Mouse (Mus musculus): ENCODE results near the gene Hist2h3c1.
"Not testable (repeated sequence)": the region's sequence is repeated elsewhere in the genome, so short reads cannot be mapped to it uniquely, and the experiment has no call there.

Gene Hist2h3c1

DNA sequence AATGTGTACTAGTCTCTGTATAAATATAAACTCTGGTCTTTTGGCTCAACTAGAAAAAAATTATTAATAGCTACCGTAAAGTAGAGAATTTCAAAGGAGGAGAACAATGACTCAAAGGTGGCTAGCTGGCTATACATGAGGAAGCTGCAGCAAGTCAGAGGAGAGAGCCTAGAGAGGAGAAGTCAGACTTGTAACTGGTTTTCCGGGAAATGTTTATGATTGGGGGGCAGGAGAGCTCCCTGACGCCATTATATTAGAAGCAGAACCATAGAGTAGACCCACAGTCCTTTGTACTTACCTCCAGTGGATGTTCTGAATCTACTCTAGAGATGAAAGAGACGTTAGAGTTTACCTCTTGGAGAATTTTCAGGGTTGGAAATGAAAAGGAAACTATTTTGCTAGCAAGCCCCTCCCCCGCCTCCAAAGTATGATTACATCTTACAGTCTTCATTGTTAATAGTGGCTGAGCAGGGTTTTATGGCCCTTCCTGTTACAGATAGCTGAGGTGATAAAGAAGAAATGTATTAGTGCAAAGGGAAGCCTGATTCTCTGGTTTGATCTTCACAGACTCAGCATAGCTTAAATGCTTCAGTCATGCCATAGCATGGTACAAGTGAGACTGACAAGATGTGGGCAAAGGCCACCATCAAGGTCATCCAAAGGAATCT, 9.6 kb downstream of the Hist2h3c1 start:
- no peak for DNase-seq (ENCODE audit: low spot score in 2 of 2)

DNA sequence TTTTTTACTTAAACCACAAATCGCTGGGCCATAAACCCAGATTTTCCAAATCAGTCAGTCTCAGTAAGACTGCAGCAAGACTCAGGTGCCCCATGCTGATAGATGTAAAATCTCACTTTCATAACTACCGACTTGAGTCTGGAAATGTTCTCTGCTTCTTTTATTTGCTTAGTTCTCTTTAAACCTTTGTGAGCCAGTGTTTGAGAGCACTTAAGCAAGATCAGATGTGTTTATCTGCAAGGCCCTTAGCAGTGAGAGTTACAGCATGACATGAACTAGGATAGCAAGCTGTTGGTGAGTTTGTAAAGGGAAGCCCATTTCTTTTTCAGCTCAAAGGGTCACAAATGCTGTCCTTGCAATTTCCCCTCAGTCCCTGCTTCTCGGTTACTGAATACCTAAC, 10.7 kb downstream of the Hist2h3c1 start:
- no peak for DNase-seq (ENCODE audit: low spot score in 2 of 2)

DNA sequence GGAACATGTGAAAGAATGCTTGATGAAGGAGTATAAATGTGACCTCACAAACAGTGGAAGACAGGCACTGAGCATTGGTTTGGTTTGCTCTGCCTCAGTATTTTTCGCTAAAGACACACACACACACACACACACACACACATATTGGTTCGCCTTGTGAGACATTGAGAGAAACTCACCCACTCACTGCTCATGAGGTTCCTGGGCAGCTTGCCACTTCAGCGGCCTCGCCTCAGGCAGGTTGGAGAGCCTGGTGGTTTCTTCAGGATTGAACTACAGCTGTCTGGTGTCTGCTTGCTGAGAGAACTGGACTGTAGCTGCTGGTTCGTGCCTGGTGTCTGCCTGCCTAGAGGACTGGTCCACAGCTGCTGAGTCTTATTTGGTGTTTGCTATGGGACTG, 13.7 kb downstream of the Hist2h3c1 start:
- DNase-seq (ENCODE audit: low spot score in 2 of 2), result no peak

DNA sequence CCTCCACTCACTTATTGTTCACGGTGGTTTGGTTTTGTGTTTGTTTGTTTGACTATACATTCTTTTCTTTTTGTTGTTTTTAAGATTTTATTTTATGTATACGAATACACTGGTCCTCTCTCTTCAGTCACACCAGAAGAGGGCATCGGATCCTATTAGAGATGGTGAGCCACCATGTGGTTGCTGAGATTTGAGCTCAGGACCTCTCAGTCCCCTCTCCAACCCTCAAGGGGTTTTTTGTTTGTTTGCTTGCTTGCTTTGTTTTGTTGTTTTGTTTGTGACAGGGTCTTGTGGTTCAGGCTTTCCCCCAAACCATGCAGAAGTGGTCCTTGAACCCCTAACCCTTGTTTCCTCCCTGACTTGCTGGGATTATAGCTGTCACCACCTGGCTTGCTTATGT, 15.1 kb downstream of the Hist2h3c1 start:
- DNase-seq (ENCODE audit: low spot score in 2 of 2), result no peak

DNA sequence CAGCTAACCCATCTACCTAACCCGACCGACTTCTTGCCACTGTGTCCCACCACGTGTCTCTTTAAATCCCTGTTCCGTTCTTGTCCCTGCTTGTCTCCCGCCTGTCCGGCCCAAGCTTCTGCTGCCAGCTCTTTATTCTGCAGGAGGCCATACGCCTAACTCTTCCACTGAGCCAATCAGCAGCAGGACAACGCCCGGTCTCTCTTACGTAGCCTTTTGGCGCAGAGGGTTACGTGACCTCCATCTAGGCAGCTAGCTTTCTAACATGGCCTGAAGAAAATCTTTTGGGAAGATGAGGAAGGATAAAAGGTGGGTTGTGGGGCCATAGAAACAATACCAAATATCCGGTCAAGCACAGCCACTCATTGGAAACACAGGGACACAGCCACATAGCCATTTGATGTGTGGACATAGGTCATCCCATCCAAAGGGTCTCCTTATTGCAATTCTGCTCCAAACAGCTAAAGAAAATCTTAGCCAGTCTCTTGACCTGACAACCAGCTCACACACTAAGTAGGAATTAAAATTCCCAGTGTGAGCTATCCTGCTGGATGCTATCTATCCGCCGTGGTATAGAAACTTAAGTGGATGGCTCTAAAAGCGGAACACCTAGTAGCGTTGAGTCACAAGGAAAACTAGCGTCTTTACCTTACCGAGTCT, 15.9 kb downstream of the Hist2h3c1 start:
- peak; percentile 81 to 86 for DNase-seq (ENCODE audit: low spot score in 2 of 2)

DNA sequence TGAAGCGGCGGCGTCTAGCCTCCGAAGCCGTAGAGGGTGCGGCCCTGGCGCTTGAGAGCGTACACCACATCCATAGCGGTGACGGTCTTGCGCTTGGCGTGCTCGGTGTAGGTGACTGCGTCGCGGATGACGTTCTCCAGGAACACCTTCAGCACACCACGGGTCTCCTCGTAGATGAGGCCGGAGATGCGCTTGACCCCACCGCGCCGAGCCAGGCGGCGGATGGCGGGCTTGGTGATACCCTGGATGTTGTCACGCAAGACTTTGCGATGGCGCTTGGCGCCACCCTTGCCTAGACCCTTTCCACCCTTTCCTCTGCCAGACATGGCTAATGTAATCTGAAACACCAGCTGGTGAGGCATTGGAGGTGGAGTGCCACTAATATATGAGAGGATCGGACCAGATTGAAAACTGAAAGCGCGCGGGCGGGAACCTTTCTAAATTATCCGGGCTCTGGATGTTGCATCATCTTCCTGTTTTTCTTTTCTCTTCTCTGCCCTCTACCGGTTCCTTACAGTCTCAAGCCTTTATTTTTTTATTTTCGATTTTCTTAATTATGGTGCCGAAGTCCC, 16.6 kb downstream of the Hist2h3c1 start, which contains the start of gene Hist2h4:
Gene Hist2h4, minus strand, starts transcription at position 333 of the 572 bp plus-strand sequence.
- peak; percentile 94 to 97 for DNase-seq (ENCODE audit: low spot score in 2 of 2)

DNA sequence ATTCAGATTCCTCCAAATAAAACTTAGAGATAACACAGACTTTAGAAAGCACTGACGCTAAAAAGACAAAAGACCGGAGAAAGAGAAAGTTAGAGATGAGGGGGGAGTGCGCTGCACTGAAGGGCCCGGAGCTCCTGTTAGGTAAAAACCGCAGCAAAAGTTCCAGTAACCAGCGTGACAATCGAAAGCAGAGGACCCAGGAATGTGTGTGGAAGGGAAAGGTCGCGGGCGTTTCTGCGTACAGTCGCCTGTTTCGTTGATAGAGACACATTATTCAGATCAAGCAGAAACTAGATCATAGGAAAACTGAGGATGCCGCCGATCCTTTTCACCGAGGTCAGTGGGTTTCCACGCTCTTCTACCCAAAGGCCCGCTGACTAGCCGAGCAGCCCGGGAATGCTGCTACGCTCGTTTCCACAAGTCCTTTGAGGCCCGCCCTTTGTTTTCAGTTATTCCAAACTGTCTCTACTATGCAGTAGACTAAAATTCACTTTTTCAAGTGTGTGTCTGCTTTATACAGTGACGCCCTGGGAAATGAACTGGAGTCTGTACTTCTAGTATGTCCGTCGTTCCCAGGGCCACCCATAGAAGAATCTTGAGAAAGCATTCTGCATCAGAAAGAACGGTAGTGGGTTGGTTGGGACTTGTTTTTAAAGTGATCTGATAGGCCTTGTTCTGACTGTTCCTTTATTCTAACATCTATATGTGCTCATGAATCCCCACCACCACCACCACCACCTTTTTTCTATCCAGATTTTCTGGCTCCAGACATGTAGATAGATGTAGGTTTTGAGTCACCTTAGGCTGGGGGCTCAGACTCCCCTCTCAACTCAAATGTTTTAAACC, 17.3 kb downstream of the Hist2h3c1 start:
- peak in 1 of 2 experiments; percentile 36 for DNase-seq (ENCODE audit: low spot score in 2 of 2)

DNA sequence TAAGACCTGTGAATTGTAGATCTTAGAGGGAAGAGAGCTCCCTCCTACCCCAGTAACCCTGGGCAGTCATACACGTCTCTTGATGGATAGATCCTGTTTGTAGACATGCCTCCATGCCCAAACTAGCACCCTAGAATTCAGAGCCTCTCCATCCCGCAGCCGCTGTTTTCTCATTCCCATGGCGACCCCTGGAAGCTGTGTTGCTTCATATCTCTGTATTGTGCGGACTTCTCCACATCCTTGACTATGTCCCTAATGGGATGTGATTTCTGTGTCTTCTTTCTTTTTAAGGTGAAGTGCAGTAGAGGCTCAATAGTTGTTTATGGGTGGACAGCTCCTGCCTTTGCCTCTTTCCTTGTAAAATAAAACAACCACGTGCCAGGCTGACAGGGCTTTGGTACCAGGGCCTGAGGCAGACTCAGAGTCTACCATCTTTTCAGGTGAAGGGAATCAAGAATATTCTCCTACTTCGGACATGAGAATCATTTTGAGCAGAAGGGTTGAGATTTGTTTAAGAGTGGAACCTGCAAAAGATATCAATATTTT, 18.0 kb downstream of the Hist2h3c1 start:
- no peak for DNase-seq (ENCODE audit: low spot score in 2 of 2)

DNA sequence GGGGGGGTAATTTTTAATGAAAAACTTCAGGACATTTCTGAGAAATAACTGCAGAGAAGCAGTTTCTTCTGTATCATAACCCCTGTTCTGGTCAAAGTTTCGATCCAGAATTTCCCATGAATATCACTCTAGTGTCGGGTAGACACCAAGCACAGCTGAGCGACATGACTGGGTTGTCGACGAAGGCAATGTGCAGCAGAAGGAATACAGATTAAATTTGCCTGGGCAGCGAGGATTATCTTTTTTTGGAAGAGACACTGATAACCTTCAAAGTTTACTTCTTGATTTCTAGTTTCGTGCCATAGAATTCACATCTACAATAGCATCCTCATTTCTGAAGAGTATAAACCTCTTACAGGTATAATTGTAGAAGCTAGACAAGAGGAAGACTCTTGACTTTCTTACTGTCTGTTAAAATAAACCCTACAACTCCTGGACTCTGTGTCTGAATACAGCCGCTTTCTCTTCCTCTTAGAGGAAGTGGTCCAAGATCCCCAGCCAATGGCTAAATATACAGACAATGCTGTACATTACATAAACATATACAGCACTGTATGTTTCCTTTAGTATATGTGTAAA, 19.7 kb downstream of the Hist2h3c1 start:
- DNase-seq (ENCODE audit: low spot score in 2 of 2), result no peak

DNA sequence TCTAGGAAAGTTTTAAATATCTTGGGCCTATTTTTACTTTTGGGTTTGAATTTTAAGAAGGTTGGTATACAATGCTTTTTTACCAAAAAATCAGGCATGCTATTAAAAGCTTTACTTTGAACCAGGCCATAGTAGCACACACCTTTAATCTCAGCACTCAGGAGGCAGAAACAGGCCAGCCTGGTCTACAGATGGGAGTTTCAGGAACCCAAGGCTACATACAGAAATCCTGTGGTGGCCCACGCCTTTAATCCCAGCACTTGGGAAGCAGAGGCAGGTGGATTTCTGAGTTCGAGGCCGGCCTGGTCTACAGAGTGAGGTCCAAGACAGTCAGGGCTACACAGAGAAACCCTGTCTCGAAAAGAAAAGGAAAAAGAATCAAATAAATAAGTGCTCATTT, 21.1 kb downstream of the Hist2h3c1 start:
- DNase-seq (ENCODE audit: low spot score in 2 of 2), result no peak

DNA sequence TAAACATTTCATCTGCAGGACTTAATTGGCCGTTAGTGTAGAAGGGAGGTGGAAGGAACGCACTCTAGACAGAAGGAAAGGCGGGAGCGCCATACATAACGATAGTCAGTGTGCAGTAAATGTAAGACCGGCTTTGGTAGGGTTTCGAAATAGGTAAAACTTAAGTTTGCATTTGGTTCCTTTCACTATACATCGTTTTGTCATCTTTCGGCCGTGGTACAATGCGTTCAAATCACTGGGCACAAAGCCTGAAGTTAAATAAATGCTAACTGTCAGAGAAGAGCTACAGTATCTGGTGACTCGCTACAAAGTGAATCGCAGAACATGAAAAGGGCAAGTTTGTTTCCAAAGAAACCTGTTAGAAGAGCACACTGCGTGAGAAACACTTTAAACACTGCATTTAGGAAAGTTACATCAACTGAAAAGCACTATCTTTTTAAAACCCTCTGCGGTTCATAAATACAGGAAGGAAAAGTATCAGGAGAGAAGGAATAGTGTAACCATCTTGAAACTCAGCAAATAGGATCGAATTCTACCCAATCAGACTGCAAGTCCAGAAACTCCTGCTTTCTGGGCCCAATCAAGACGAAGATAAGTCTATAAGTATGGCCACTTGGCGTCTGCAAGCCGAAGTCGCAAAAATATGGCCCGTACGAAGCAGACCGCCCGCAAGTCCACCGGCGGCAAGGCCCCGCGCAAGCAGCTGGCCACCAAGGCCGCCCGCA, 21.7 kb downstream of the Hist2h3c1 start, which contains the start of gene Hist2h3b:
Gene Hist2h3b, plus strand, starts transcription at position 604 of the 725 bp plus-strand sequence.
- peak; percentile 84 to 86 for DNase-seq (ENCODE audit: low spot score in 2 of 2)

DNA sequence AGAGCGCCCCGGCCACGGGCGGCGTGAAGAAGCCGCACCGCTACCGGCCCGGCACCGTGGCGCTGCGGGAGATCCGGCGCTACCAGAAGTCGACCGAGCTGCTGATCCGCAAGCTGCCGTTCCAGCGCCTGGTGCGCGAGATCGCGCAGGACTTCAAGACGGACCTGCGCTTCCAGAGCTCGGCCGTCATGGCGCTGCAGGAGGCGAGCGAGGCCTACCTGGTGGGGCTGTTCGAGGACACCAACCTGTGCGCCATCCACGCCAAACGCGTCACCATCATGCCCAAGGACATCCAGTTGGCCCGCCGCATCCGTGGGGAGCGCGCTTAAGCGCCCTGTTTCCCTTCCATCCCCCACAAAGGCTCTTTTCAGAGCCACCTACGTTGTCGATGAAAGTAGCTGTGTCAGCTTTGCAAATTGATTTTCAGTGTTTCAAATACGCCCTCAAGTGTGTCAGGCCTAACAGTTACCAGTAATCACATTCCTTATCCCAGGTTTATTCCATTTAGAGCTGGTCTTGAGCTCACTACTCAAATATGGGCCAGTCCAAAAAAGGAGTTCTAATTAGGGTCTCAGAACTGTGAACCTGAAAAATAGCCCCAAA, 22.4 kb downstream of the Hist2h3c1 start:
- DNase-seq (ENCODE audit: low spot score in 2 of 2), result not testable (repeated sequence)

DNA sequence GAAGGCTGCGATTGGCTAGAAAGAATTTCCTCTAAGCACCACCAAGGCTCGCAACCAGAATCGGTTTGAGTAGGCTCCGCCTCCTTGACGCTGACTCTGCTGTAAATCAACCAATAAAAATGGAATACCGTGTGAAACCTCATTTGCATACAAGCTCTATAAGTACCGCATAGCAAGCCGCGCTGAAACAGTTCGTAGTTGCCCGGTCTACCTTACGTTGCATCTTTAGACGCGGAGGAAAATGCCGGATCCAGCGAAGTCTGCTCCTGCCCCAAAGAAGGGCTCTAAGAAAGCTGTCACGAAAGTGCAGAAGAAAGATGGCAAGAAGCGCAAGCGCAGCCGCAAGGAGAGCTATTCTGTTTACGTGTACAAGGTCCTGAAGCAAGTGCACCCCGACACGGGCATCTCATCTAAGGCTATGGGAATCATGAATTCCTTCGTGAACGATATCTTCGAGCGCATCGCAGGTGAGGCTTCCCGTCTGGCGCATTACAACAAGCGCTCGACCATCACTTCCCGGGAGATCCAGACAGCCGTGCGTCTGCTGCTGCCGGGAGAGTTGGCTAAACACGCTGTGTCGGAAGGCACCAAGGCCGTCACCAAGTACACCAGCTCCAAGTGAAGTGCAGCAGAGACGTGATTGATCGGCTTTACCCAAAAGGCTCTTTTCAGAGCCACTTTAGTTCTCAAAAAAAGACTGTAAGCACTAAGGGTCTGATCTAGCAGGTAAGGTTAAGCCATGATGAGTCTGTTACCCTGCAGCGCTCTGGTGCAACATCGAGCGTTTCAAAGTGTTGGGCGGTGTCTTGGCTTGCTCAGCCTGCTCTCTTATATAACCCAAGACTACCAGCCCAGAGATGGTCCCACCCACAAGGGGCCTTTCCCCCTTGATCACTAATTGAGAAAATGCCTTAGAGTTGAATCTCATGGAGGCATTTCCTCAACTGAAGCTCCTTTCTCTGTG, 23.3 kb downstream of the Hist2h3c1 start, which contains the start of gene Hist2h2bb:
Gene Hist2h2bb, plus strand, starts transcription at position 242 of the 964 bp plus-strand sequence.
- DNase-seq (ENCODE audit: low spot score in 2 of 2), result peak; percentile 94 to 97

DNA sequence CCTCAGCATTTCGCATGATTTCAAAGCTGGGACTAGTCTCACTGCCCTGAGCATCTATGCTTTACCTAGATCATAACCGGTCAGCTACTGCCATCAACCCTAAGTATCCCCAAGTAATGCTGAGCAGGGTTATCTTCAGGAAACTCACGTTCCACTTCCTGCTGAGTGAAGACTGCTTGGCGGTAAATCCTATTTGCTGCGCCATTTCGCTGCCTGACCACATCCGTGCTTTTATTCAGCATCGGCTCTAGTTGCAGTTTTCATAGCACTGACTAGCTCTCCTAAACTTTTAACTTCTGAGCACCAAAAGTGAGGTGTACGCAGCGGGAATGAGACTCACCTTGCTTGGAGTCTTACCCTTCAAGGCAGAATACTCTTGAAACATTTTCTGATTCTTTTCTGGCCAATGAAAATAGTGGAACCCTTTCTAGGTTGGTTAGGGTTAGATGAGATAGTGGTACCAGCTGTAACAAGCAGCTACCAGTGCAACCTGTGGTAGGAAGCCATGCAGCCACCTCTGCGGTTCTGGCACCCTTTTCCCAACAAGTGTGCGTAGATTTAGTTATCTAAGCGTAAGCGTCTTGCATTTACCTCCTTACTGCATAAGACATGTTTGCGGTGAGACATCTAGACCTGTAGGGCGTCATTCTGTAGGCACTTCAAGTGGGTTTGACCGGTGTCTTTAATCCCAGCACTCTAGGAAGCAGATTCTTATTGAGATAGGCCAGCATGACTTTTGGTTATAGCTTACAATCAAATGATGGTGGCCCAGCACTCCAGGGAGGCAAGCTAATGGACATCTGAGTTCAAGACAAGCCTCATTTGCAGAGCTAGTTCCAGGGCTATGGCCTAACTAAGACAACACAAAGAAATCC, 27.3 kb downstream of the Hist2h3c1 start:
- peak; percentile 46 to 47 for DNase-seq (ENCODE audit: low spot score in 2 of 2)

DNA sequence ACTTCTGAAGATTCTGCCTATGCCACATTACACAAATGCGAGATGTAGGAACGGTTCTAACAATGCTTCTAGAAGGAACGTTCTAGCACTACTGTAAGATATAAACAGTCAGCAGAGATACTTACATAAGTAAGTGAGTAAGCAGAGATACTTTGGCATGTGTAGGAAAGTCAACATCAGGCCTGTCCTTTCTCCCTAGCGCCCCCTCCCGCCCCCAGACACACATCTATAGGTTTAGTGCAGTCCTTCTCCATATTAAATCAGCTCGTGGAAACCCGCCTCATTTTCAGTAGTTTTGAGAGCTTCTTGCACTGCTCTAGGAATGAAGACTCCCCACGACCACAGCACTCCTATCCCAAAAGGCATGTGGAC, 30.9 kb downstream of the Hist2h3c1 start:
- peak; percentile 68 to 76 for DNase-seq (ENCODE audit: low spot score in 2 of 2)

DNA sequence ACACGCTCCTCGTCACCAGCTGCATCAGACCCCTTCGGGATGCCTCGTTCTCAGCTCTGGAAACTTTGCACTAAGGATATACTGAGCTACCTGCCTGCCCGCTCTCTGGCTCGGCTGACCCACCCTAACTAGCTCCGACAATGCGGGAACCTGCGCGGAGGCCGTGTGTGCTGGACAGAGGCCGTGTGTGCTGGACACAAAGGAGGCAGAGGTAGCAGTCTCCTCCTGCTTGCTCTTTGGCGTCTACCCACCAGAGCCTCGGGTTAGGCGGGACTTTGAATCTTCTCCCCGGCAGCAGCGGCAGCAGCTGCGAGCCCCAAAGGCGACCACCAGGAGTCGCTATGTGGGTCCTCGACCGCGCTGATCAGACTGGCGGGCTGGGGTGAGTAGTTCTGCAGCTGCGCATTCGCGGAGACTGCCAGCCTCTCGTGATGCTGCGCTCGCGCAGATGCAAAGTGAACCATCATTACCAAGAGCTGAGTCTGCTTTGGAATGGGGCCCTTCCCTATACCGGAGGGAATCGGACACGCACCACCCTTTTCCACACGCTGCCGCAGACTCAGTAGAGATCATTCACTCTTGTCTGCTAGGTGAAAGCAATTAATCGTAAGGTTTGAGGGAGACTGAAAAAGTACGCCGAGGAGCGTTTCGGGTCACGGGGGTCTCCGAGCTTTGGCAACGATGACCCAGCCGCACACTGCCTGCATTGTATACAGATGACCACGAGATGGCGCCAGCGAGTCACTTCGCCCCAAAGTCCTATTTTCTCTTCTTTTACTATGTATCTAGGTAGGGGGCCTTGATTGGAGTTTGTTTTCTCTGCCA, 31.5 kb downstream of the Hist2h3c1 start:
- peak; percentile 90 to 91 for DNase-seq (ENCODE audit: low spot score in 2 of 2)

DNA sequence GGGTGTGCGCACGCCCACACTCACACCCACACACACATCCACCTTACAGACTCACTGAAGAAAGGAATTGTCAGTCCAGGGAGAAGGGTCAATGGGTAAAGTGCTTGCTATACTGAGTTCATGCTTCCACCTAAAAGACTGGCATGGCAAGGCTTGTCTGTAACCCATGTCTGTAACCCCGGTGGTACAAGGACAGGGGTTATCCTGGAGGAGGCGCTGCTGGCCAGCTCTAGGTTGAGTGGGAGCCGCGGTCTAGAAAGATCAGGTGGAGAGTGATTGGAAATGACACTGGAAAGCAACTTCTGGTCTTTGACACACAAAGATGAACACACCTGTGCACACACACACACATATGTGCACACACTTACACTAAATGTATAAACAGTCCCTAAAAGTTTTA, 34.2 kb downstream of the Hist2h3c1 start:
- no peak for DNase-seq (ENCODE audit: low spot score in 2 of 2)

Measured in spleen, postnatal 36 days (tissue).